Mouse (Mus musculus) gastrocnemius, postnatal 14 days (tissue): Measurements from ENCODE around the gene Anxa6. TPM values are rescaled to one million over a fixed set of nuclear protein-coding genes. Genes with fewer than 3 reads are reported as not detected.

Experiments
- DNase-seq: peaks from one replicate; pipeline ENCODE4 v3.0.0; 2021; ENCODE audit warnings: mixed read lengths
- intact Hi-C: fragments of 180-260 bp; cut with DNase I; formaldehyde crosslinking; loops from one replicate; pipeline ENCODE4 v1.15.1; 2025; ENCODE audit warnings: low total_unique reads
- total RNA-seq, 2 experiments: library from RNA; stranded (reverse); gene quantifications; 2 replicates each; pipeline ENCODE4 v1.2.3; 2021

Anxa6 gene
- total RNA-seq, 2 experiments from 2014 or later, result 222 to 236 TPM

- DNase-seq, result no peak
- intact Hi-C loops, result loop anchor here (2.0 kb wide), 1 partner anchor 38 kb away; no protein-coding TSS in a partner anchor
Observed at GRCm38 (mm10) chr11:55036601-55037000, 3.4 kb upstream of the Anxa6 start.

GRCm38 (mm10) chr11:55032286-55032685 lies 959 bp downstream of the Anxa6 start:
- DNase-seq, result no peak
- intact Hi-C loops, result no loop called here

- intact Hi-C loops, result no loop called here
- no peak for DNase-seq
Observed at GRCm38 (mm10) chr11:55031991-55032280, 1.3 kb downstream of the Anxa6 start.

- intact Hi-C loops, result no loop called here
- DNase-seq, result no peak
Observed at GRCm38 (mm10) chr11:55031211-55031990, 1.8 kb downstream of the Anxa6 start.

- DNase-seq, result no peak
- intact Hi-C loops, result no loop called here
Observed at GRCm38 (mm10) chr11:55028509-55028908, 4.7 kb downstream of the Anxa6 start.

- intact Hi-C loops, result no loop called here
- DNase-seq, result no peak
Observed at GRCm38 (mm10) chr11:55027204-55027855, 5.9 kb downstream of the Anxa6 start.

GRCm38 (mm10) chr11:55025896-55026295 lies 7.3 kb downstream of the Anxa6 start:
- peak; percentile 44 for DNase-seq
- intact Hi-C loops, result no loop called here

- peak; percentile 35 for DNase-seq
- intact Hi-C loops, result no loop called here
Observed at GRCm38 (mm10) chr11:55023583-55023982, 9.7 kb downstream of the Anxa6 start.

- peak; percentile 93 for DNase-seq
- intact Hi-C loops, result no loop called here
Observed at GRCm38 (mm10) chr11:55023049-55023564, 10.1 kb downstream of the Anxa6 start.

GRCm38 (mm10) chr11:55022508-55022907 lies 10.7 kb downstream of the Anxa6 start:
- intact Hi-C loops, result no loop called here
- DNase-seq, result no peak

- intact Hi-C loops, result no loop called here
- no peak for DNase-seq
Observed at GRCm38 (mm10) chr11:55021859-55022258, 11.4 kb downstream of the Anxa6 start.

GRCm38 (mm10) chr11:55021458-55021857 lies 11.8 kb downstream of the Anxa6 start:
- DNase-seq, result no peak
- intact Hi-C loops, result no loop called here

- intact Hi-C loops, result no loop called here
- DNase-seq, result no peak
Observed at GRCm38 (mm10) chr11:55019711-55020110, 13.5 kb downstream of the Anxa6 start.

- DNase-seq, result no peak
Observed at GRCm38 (mm10) chr11:55018034-55018433, 15.2 kb downstream of the Anxa6 start.

GRCm38 (mm10) chr11:55017201-55017600 lies 16.0 kb downstream of the Anxa6 start:
- no peak for DNase-seq
- intact Hi-C loops, result no loop called here

More at GRCm38 (mm10) chr11:55018034-55018433, 15.2 kb downstream of the Anxa6 start:
- intact Hi-C loops, result no loop called here

GRCm38 (mm10) chr11:55016758-55017157 lies 16.5 kb downstream of the Anxa6 start:
- DNase-seq, result no peak
- intact Hi-C loops, result no loop called here

GRCm38 (mm10) chr11:55015831-55016241 lies 17.4 kb downstream of the Anxa6 start:
- intact Hi-C loops, result no loop called here

GRCm38 (mm10) chr11:55015264-55015663 lies 18.0 kb downstream of the Anxa6 start:
- DNase-seq, result no peak
- intact Hi-C loops, result no loop called here

More at GRCm38 (mm10) chr11:55015831-55016241, 17.4 kb downstream of the Anxa6 start:
- peak; percentile 74 for DNase-seq

- intact Hi-C loops, result no loop called here
- DNase-seq, result no peak
Observed at GRCm38 (mm10) chr11:55013802-55014201, 19.4 kb downstream of the Anxa6 start.

GRCm38 (mm10) chr11:55012551-55013521 lies 20.4 kb downstream of the Anxa6 start:
- intact Hi-C loops, result no loop called here

More at GRCm38 (mm10) chr11:55012551-55013521, 20.4 kb downstream of the Anxa6 start:
- DNase-seq, result peak; percentile 56
